Mouse (Mus musculus): ENCODE measurements around the gene Cyp2d9. TPM values are rescaled to one million over a fixed set of nuclear protein-coding genes. Genes with fewer than 3 reads are reported as not detected.
"Not testable (repeated sequence)": the region's sequence is repeated elsewhere in the genome, so short reads cannot be mapped to it uniquely, and the experiment has no call there.

The Cyp2d9 gene
- total RNA-seq, 2 experiments from 2014 or later = not detected

GRCm38 (mm10) chr15:82443658-82444057 is 10.4 kb downstream of the Cyp2d9 start:
- DNase-seq = no peak
- intact Hi-C loops (cut with DNase I) = no loop called here

DNA sequence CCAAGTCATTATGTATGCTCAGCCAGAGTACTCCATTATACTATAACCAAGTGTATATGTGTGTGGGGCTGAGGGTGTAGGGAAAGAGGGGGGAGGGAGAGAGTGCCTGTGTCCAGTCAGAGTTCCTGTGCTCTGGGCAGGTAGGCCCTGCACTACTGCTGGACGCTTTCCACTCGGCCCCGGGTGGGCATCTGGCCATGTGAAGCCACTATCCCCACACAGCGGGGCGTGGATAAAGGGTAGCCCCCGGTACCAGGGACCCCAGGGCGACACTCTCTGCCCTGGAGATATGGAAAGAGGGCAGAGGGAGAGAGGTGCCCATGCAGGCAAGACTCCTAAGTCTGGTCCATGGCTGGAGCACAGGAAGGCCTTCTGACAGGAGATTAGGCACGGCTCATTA is 12.0 kb downstream of the Cyp2d9 start:
- intact Hi-C loops (cut with DNase I) = no loop called here
- DNase-seq = no peak

GRCm38 (mm10) chr15:82450045-82450444 is 16.8 kb downstream of the Cyp2d9 start:
- intact Hi-C loops (cut with DNase I); DNase-seq: not testable (repeated sequence)

DNA sequence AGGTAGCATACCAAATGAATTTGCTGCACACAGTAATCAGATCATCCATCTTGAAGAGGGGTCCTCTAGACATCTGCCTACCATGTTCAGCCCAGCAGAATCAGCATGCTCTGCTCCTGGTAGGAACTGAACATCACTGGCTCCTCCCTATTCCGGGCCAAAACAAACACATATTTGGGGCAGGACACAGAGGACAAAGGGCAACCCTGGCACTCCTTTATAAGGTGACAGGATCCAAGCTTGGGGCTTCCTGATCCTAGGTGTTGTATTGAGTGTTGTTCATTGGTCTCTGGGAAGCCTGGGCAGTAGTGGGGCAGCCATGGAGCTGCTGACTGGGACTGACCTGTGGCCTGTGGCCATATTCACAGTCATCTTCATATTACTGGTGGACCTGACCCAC is 18.9 kb downstream of the Cyp2d9 start:
- intact Hi-C loops (cut with DNase I); DNase-seq: not testable (repeated sequence)

- intact Hi-C loops (cut with DNase I); DNase-seq: not testable (repeated sequence)
Observed at GRCm38 (mm10) chr15:82453501-82453900, 20.3 kb downstream of the Cyp2d9 start.

DNA sequence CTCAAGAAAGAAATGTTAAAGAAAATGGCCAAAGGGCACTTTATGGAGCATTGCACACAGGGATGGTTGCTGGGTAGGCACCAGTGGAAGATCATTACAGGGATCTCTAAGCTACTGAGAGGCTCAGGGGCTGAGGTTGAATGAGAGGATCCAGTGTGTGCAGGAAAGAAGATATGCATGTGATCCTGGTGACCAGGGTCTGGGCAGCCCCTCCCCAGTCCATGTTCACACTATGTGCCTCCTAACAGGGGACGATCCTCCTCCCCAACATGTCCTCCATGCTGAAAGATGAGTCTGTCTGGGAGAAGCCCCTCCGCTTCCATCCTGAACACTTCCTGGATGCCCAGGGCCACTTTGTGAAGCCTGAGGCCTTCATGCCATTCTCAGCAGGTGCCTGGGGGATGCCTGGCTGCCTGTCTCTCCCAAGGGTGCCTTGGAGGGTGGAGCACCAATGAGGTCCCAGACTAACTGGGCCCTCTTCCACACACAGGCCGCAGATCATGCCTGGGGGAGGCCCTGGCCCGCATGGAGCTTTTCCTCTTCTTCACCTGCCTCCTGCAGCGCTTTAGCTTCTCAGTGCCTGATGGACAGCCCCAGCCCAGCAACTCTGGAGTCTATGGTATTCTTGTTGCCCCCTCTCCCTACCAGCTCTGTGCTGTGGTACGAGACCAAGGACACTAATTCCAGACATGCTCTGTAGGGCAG is 23.0 kb downstream of the Cyp2d9 start:
- DNase-seq; intact Hi-C loops (cut with DNase I): not testable (repeated sequence)

DNA sequence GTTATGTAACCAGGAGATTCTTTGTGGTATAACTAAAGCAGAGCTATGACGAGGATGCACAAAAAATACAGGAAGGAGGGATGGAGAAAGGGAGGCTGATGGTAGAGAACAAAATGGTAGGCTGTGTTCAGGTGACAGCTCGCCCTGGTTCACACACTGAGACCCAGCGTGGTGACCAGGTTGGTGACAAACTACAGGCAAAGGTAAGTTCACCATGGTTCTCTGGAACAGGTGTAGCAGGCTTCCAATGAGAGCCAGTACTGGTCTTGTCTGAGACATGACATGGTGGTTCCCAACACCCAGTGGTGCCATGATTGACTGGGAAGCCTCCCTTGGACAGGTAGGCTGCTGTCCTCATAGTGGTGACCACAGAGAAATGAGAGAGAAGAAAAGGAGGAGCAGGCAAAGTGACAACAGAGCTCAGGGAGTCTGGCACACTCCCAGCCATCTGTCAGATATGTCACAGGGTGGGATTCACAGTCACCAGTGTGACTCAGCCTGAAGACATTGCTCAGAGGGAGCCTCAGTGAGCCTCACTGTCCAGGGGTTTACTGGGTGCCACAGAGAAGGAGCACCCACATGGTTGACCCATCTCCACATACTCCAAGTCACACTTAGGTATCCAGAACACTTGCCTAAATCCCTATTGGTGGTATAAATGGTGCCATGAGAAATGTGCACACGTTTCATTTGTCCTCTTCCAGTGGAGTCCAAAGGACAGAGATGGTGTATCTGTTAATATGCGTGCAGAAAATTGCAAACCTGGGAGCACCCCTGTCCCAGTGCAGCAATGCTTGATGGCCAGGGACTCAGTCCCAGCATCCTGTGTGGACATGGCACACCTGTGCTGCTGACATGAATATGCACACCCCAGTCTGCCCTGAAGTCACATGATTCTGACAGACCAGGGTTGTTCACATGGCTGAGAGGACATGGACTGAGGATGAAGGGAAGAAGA is 24.1 kb downstream of the Cyp2d9 start:
- intact Hi-C loops (cut with DNase I) = no loop called here
- DNase-seq = no peak

GRCm38 (mm10) chr15:82459266-82459665 is 26.0 kb downstream of the Cyp2d9 start:
- intact Hi-C loops (cut with DNase I); DNase-seq: not testable (repeated sequence)

GRCm38 (mm10) chr15:82464701-82465100 is 31.5 kb downstream of the Cyp2d9 start:
- DNase-seq = no peak
- intact Hi-C loops (cut with DNase I) = no loop called here

DNA sequence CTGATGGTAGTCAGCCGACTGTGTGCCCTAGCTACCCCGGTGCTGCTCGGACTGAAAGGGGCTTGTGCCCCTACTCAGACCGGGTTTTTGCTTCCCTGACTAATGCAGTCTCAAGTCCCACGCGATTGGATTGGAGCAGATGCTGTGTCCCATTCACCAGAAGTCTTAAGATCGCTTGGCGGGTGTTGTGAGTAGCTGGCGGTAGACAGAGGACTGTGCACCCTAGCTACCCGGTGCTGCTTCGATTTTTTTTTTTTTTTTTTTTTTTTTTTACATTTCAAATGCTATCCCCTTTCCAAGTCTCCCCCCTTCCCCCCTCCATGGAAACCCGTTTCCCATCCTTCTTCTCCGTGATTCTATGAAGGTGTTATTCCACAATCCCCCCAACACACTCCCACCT is 61.0 kb downstream of the Cyp2d9 start:
- DNase-seq; intact Hi-C loops (cut with DNase I): not testable (repeated sequence)

Small RNAs within 50 kb of the gene (microRNA-seq; reads per million reads assigned to microRNA genes)
- gene Gm25990 (0 reads per million in 2 experiments), gene Gm27331 (0 reads per million in 2 experiments), gene Gm27622 (0 reads per million in 2 experiments), gene Gm27825 (0 reads per million in 2 experiments), gene Mir7684 (0 reads per million in 2 experiments)

Other genes with a start within 250 kb of the Cyp2d9 start
- under 1 TPM; 0.14 to 0.34 TPM for gene Shisa8, start 220.6 kb upstream of the Cyp2d9 start, total RNA-seq (2021)
- gene Tnfrsf13c, start 209.1 kb upstream of the Cyp2d9 start, total RNA-seq (2021) = under 1 TPM; 0.24 TPM
- 1 to 10 TPM; 1.9 to 3.2 TPM for gene Cenpm, start 188.7 kb upstream of the Cyp2d9 start, total RNA-seq (2021)
- gene 1500009C09Rik, start 181.0 kb upstream of the Cyp2d9 start, total RNA-seq (2021) = not detected
- gene Sept3, start 158.5 kb upstream of the Cyp2d9 start, total RNA-seq (2021) = under 1 TPM; 0.17 to 0.24 TPM
- not detected for gene Wbp2nl, start 134.5 kb upstream of the Cyp2d9 start, total RNA-seq (2021)
- gene Naga, start 94.5 kb upstream of the Cyp2d9 start, total RNA-seq (2021) = 10 to 100 TPM; 28.9 to 33.4 TPM
- 1 to 10 TPM; 2.0 to 2.3 TPM for gene Pheta2, start 94.5 kb upstream of the Cyp2d9 start, total RNA-seq (2021)
- 100 to 1,000 TPM; 197 to 205 TPM for gene Smdt1, start 94.5 kb upstream of the Cyp2d9 start, total RNA-seq (2021)
- gene Ndufa6, start 79.1 kb upstream of the Cyp2d9 start, total RNA-seq (2021) = 100 to 1,000 TPM; 577 to 610 TPM
- 10 to 100 TPM; 21.9 to 25.7 TPM for gene Cyp2d22, start 53.2 kb upstream of the Cyp2d9 start, total RNA-seq (2021)
- not detected for gene Cyp2d11, start 39.4 kb upstream of the Cyp2d9 start, total RNA-seq (2021)
- gene Cyp2d10, start 26.2 kb upstream of the Cyp2d9 start, total RNA-seq (2021) = under 1 TPM in 1 of 2 experiments, not detected in 1; 0.43 TPM
- gene Cyp2d12, start 121.6 kb downstream of the Cyp2d9 start, total RNA-seq (2021) = not detected
- gene Cyp2d34, start 187.5 kb downstream of the Cyp2d9 start, total RNA-seq (2021) = not detected